Mouse (Mus musculus) midbrain, embryonic 12.5 days (tissue): ENCODE measurements at regions not wholly inside any gene's neighbourhood (a gene's known extent, or its start where the extent isn't known, plus 50 kb on each side); places are given as distances from the start of the nearest gene placed in this dataset.

ENCODE experiments used
- ATAC-seq: fragments of 200-750 bp; cut with Nextera tagmentation; 2 replicates; pipeline ENCODE4 v1.8.0; 2017; ENCODE audit warnings: low read depth, moderate TSS enrichment, moderate library complexity; ENCODE audit not compliant: low FRiP score
- H3K27ac ChIP-seq: fragments of 300-500 bp; sonication (generic); replicated peaks from 2 replicates; pipeline ENCODE4 v1.5.1; 2016; ENCODE audit warnings: mild to moderate bottlenecking
- H3K27me3 ChIP-seq: fragments of 300-500 bp; sonication (generic); 2 replicates; pipeline ENCODE4 v1.6.1; 2016; ENCODE audit warnings: mild to moderate bottlenecking
- H3K36me3 ChIP-seq: fragments of 300-500 bp; sonication (generic); 2 replicates; pipeline ENCODE4 v1.6.1; 2016
- H3K4me1 ChIP-seq: fragments of 300-500 bp; sonication (generic); 2 replicates; pipeline ENCODE4 v1.6.1; 2016
- H3K4me2 ChIP-seq: fragments of 300-500 bp; sonication (generic); replicated peaks from 2 replicates; pipeline ENCODE4 v1.6.1; 2016; ENCODE audit warnings: mild to moderate bottlenecking, moderate library complexity
- H3K4me3 ChIP-seq: fragments of 300-500 bp; sonication (generic); 2 replicates; pipeline ENCODE4 v1.5.1; 2016; ENCODE audit warnings: mild to moderate bottlenecking
- H3K9ac ChIP-seq: fragments of 300-500 bp; sonication (generic); replicated peaks from 2 replicates; pipeline ENCODE4 v1.6.1; 2016; ENCODE audit warnings: mild to moderate bottlenecking, moderate library complexity
- H3K9me3 ChIP-seq: fragments of 300-500 bp; sonication (generic); 2 replicates; pipeline ENCODE4 v1.6.1; 2016; ENCODE audit warnings: mild to moderate bottlenecking
- WGBS: fragments of 180-500 bp; shearing (Covaris S2); methylation state at CpG from one replicate; pipeline ENCODE4 v1.1.7; 2016; 5-methylcytosine and 5-hydroxymethylcytosine counted together

DNA sequence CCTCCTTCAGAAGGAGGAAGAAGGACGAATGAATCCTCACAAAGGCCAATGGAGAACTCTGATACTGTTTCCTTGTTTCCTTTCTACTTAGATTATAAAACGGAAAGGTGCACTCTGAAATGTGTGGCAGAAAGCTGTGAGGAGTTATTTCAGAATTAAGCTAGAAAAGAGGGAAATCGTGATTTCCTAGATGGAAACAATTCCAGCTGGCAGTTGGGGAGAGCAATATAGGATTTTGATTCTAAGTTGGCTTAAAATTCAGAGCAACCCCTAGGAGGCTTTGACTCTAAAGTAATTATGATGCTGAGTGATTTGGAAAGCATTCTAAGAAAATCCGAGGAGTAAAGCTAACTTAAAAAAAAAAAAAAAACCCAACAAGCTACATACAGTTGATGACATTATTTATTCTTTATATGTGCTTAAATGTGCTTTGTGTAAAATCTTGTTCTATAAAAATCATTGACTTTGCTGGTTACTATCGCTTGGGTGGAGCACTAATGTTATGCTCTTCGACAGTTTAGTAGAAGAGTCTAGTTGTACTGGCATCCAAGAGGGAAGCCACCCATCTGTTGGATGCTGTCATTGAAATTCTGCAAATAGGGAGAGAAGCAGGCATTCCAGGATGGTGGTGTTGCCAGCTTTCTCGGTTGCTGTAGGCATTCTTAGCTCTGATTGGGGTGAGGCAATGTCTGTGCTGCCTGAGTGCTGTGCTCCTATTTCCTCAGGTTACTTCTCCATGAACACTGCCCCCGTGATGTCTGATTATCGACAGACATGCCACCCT, 432.3 kb downstream of the Slc4a3 start:
- Histone ChIP-seq H3K4me1 (no peaks in the 10 kb centered on the region), H3K27me3 (no peaks in the 10 kb centered on the region), H3K36me3 (no peaks in the 10 kb centered on the region), H3K4me2 (no peak overlapping the region), H3K27ac (no peak overlapping the region), H3K4me3 (no peak overlapping the region), H3K9me3 (no peaks in the 10 kb centered on the region), H3K9ac (no peak overlapping the region)
- no peak for ATAC-seq
- WGBS, result 89% methylated on average over 9 of the region's 9 CpGs

DNA sequence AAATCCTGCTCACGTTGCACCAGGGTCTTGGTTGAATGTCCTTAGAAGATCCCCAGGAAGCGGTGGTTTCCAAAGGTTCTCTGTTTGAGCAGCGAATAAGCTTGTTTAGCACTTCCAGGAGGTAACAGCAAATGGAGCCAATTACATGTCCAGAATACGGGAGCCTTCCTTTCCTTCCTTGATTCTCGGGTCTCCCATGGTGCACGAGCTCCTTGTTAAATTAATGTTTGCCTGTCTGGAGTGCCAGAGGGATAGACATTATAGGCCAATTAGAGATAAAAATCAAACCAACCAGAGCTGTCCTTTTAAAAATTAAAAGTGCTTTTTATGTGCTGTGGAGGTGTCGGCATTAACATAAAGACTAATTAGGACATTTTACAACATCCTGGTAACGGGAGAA, 437.0 kb downstream of the Slc4a3 start:
- H3K4me1 ChIP-seq, result no peaks in the 10 kb centered on the region
- no peak overlapping the region for H3K27ac ChIP-seq
- no peaks in the 10 kb centered on the region for H3K36me3 ChIP-seq
- H3K9ac ChIP-seq, result no peak overlapping the region
- 76% methylated on average over 8 of the region's 8 CpGs for WGBS
- H3K4me3 ChIP-seq, result no peak overlapping the region
- no peak for ATAC-seq
- H3K9me3 ChIP-seq, result no peaks in the 10 kb centered on the region
- H3K4me2 ChIP-seq, result no peak overlapping the region
- H3K27me3 ChIP-seq, result no peaks in the 10 kb centered on the region

DNA sequence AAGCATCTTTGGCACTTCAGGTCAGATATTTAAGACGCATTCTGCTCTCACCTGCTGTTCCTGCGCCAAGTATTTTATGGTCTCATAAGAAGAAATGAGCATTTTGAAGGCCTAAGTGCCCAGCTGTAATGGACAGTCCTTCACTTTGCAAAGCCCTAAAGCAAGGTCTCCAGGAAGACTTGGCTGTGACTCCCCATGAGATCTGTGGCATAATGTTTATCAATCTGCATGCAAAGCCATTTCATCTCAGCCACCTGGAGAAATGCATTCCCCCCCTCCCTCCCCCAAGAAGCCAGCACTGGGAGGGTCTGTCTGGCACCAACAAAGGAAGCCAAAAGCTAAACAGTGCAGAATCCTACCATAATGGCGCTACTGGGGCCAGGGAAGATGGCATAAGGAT, 437.4 kb downstream of the Slc4a3 start:
- Histone ChIP-seq H3K36me3 (no peaks in the 10 kb centered on the region), H3K9ac (no peak overlapping the region), H3K4me2 (no peak overlapping the region), H3K27me3 (no peaks in the 10 kb centered on the region), H3K4me3 (no peak overlapping the region), H3K27ac (no peak overlapping the region), H3K9me3 (no peaks in the 10 kb centered on the region), H3K4me1 (no peaks in the 10 kb centered on the region)
- 86% methylated on average over 3 of the region's 3 CpGs for WGBS
- no peak for ATAC-seq

DNA sequence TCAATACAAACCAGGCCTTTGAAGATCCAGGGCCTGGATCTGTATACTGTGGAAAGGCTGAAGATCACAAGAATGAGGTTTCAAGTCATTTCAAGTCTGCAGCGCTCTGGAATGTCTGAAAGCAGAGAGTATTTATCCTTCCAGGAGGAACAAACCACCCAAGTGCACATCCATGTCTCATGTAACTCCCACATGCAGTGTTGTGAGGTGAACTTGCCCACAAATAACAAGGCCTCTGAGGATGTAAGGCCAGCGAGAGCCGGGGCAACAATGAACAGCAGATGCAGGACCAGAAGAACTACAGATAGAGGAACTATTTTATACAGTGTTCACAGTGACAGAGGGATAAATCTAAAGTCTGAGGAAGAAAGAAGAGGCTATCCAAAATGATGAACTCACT, 442.4 kb downstream of the Slc4a3 start:
- no peaks in the 10 kb centered on the region for H3K9me3 ChIP-seq
- H3K27me3 ChIP-seq, result no peaks in the 10 kb centered on the region
- ATAC-seq, result no peak
- no peaks in the 10 kb centered on the region for H3K4me1 ChIP-seq
- no peak overlapping the region for H3K9ac ChIP-seq
- 72% methylated on average over 3 of the region's 3 CpGs for WGBS
- no peak overlapping the region for H3K4me2 ChIP-seq
- no peak overlapping the region for H3K27ac ChIP-seq
- H3K4me3 ChIP-seq, result no peak overlapping the region
- H3K36me3 ChIP-seq, result no peaks in the 10 kb centered on the region

DNA sequence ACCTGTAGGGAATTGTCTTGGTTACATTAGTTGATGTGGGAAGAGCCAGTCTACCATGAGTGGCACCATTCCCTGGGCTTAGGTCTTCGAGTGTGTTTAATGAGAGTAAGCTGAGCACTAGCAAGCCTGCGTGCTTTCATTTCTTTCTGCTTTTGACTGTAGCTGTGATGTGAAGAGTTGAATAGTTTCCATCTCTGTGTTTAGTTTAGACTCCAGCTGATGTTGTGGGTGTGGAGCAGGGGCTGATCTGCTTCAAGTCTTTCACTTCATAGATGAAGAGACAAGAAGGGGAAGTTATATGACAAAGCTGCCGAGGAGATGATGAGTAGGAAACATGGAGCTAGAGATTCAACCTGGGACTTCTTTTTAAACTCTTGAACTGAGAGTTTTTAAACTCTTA, 446.0 kb downstream of the Slc4a3 start:
- no peaks in the 10 kb centered on the region for H3K4me1 ChIP-seq
- H3K36me3 ChIP-seq, result no peaks in the 10 kb centered on the region
- ATAC-seq, result no peak
- no peak overlapping the region for H3K4me2 ChIP-seq
- no peak overlapping the region for H3K27ac ChIP-seq
- H3K4me3 ChIP-seq, result no peak overlapping the region
- 89% methylated on average over 3 of the region's 3 CpGs for WGBS
- no peaks in the 10 kb centered on the region for H3K9me3 ChIP-seq
- H3K9ac ChIP-seq, result no peak overlapping the region
- no peaks in the 10 kb centered on the region for H3K27me3 ChIP-seq

DNA sequence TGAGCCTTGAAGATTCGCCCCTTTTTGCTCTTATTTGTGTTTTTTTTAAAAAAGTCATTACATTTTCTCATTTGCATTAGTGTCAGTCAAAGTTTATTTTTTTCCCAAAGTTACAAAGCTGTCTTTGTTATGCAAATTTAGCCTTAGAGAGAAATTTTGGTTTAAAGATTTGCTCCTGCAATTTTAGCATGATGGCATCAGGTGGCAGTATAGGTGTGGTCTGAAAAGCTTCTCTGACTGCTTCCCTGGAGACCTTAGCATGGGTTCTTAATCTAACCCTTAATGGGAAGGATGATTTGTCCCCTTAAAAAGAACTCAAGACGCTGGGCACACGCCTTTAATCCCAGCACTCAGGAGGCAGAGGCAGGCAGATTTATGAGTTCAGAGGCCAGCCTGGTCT, 451.2 kb downstream of the Slc4a3 start:
- Histone ChIP-seq H3K4me2 (no peak overlapping the region), H3K36me3 (no peaks in the 10 kb centered on the region), H3K27me3 (no peaks in the 10 kb centered on the region), H3K9me3 (no peaks in the 10 kb centered on the region), H3K4me1 (no peaks in the 10 kb centered on the region), H3K9ac (no peak overlapping the region), H3K4me3 (no peak overlapping the region), H3K27ac (no peak overlapping the region)
- WGBS, result 79% methylated on average over 3 of the region's 3 CpGs
- no peak for ATAC-seq

DNA sequence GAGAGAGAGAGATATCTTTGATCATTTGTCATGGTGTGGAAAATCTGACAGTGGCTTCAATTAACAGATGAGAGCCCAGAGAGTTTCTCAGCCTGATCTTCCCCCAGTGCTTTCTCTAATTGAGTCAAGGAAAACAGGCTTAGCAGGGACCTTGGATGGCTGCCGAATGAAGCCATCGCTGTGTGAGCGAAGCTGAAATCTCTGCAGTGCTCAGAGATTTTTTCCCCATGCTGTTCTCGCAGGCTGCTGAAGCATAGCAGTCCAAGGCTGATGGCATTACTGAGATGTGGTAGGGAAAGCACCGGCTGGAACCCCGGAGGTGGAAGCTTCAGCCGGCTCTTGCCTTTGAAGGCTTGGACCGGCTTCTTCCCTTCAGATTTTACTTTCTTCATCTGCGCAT, 455.1 kb downstream of the Slc4a3 start:
- 78% methylated on average over 9 of the region's 9 CpGs for WGBS
- no peaks in the 10 kb centered on the region for H3K4me1 ChIP-seq
- no peak overlapping the region for H3K27ac ChIP-seq
- no peaks in the 10 kb centered on the region for H3K9me3 ChIP-seq
- no peak overlapping the region for H3K4me3 ChIP-seq
- H3K27me3 ChIP-seq, result no peaks in the 10 kb centered on the region
- H3K9ac ChIP-seq, result no peak overlapping the region
- H3K36me3 ChIP-seq, result no peaks in the 10 kb centered on the region
- no peak overlapping the region for H3K4me2 ChIP-seq
- ATAC-seq, result no peak

DNA sequence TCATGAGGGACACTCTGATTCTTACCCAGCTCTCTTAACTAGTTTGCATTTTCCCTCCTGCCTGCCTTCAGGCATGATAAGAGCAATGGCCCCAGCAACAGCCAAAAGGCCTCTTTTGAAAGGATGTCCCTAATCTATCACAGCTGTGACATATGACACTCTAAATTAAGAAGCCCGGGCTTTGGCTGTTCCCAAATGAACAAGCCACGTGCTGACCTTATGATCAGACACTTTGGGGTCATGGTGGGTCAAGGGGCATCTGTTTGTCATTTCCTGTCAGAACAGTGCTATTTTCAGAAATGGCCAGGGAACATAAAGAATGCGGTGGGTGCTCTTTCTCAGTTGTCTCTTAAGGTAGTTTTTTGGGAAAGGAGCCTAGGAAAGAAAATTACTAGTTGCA, 463.5 kb downstream of the Slc4a3 start:
- H3K4me2 ChIP-seq, result no peak overlapping the region
- no peaks in the 10 kb centered on the region for H3K9me3 ChIP-seq
- no peak overlapping the region for H3K9ac ChIP-seq
- H3K27me3 ChIP-seq, result 0 out of 2 replicates have a peak, but pooled peaks cover 4% of the 10 kb centered on the region
- H3K27ac ChIP-seq, result no peak overlapping the region
- ATAC-seq, result no peak
- no peak overlapping the region for H3K4me3 ChIP-seq
- no peaks in the 10 kb centered on the region for H3K36me3 ChIP-seq
- H3K4me1 ChIP-seq, result no peaks in the 10 kb centered on the region
- 34% methylated on average over 3 of the region's 3 CpGs for WGBS

DNA sequence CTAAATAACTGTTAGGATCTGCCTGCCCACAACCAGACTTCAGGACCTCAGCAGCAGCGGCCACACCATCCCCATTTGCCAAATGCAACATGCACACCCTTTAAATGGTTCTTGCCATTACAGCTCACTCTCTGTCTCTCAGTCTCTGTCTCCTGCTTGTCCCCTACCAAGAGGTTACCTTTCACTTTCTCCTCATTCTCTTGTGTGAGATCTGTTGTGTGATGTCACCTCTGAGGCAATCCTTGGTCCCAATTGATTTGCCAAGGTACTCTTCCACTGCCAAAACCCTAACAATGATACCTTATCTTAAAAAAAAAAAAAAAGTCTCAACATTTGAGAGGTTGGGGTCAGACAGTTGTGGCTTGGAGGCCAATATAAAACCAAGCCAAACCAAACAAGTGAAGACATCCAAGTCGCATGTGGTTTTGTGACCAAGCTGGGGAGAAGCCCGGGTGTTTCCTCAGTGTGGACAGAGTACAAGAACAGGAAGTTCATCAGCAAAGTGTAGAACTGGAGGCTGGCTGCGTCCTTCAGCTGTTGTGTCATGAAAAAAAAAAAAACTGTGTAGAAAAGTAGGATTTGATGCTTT, 464.2 kb downstream of the Slc4a3 start:
- no peak for ATAC-seq
- WGBS, result 78% methylated on average over 4 of the region's 4 CpGs
- H3K9ac ChIP-seq, result no peak overlapping the region

DNA sequence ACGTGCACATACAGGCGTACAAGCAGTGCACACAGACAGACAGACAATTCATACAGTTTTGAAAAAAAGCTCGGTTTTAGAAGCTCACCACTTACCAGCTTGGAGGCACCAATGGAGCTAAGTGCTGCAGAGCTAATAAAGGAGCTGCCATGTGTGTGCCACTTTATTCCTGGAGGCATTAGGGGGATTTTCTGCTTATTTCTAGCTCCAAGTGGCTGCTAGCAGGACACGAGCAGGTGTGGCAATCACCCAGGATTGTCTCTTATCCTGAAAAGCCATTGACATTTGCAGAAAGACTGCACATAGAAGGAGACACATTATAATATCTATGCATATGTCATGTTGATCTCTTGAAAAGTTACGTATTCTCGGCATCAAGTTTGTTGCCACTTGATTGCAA, 472.5 kb downstream of the Slc4a3 start:
- H3K27me3 ChIP-seq, result no peaks in the 10 kb centered on the region
- H3K4me1 ChIP-seq, result 0 out of 2 replicates have a peak, but pooled peaks cover 2% of the 10 kb centered on the region
- H3K9ac ChIP-seq, result no peak overlapping the region
- no peaks in the 10 kb centered on the region for H3K9me3 ChIP-seq
- no peak overlapping the region for H3K4me3 ChIP-seq
- no peaks in the 10 kb centered on the region for H3K36me3 ChIP-seq
- WGBS, result 82% methylated on average over 6 of the region's 6 CpGs
- no peak overlapping the region for H3K27ac ChIP-seq
- no peak for ATAC-seq
- H3K4me2 ChIP-seq, result no peak overlapping the region

More for the DNA sequence above, 464.2 kb downstream of the Slc4a3 start:
- H3K9me3 ChIP-seq, result no peaks in the 10 kb centered on the region
- H3K4me3 ChIP-seq, result no peak overlapping the region
- H3K27me3 ChIP-seq, result 0 out of 2 replicates have a peak, but pooled peaks cover 4% of the 10 kb centered on the region
- H3K27ac ChIP-seq, result no peak overlapping the region
- no peaks in the 10 kb centered on the region for H3K36me3 ChIP-seq
- H3K4me2 ChIP-seq, result no peak overlapping the region
- H3K4me1 ChIP-seq, result no peaks in the 10 kb centered on the region

DNA sequence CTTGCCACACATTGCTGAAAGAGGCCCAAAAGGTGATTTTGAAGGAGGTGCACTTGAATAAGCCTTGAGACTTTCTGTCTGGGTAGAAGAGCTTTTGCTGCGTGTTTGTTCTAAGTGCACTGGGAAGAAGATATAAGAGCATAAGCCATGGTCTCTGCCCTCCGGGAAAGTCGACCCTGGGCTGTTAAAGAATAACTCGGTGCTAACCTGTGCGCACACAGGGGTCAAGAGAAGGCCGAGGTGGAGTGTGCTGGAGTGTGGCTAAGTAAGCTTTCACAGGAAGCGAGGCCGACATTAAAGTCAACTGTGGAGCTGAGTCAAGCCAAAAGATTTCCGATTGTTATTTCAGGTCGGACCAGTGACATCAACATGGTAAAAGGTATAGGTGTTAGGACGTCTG, 473.0 kb downstream of the Slc4a3 start:
- Histone ChIP-seq H3K9me3 (no peaks in the 10 kb centered on the region), H3K9ac (no peak overlapping the region), H3K4me3 (no peak overlapping the region), H3K4me1 (0 out of 2 replicates have a peak, but pooled peaks cover 2% of the 10 kb centered on the region), H3K27me3 (no peaks in the 10 kb centered on the region), H3K4me2 (no peak overlapping the region), H3K27ac (no peak overlapping the region), H3K36me3 (no peaks in the 10 kb centered on the region)
- WGBS, result 82% methylated on average over 11 of the region's 11 CpGs
- ATAC-seq, result no peak

DNA sequence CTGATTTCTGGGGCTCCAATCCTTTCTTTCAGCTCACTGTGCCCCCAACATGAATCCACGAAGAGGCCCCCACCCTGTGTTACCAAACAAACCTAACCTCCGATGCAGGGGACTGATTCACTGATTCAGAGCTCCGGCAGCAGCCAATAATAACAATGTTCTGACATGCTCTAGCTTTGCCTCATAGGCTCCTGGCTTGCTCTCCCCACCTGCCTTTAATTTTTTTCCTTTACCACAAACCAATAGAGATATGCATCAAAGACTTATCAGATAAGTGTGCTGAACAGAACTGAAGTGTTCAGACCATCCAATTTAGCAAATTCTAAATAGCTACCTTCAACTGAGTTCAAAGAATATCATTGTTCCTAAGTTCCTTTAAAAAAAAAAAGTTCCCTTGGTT, 478.6 kb downstream of the Slc4a3 start:
- H3K9ac ChIP-seq, result no peak overlapping the region
- no peak for ATAC-seq
- no peak overlapping the region for H3K4me3 ChIP-seq
- H3K27ac ChIP-seq, result no peak overlapping the region
- no peaks in the 10 kb centered on the region for H3K36me3 ChIP-seq
- H3K9me3 ChIP-seq, result no peaks in the 10 kb centered on the region
- no peak overlapping the region for H3K4me2 ChIP-seq
- 78% methylated on average over 3 of the region's 3 CpGs for WGBS
- peaks cover 17% of the 10 kb centered on the region for H3K4me1 ChIP-seq
- H3K27me3 ChIP-seq, result no peaks in the 10 kb centered on the region
